Mouse (Mus musculus): ENCODE measurements at regions not wholly inside any gene's neighbourhood (a gene's known extent, or its start where the extent isn't known, plus 50 kb on each side); places are given as distances from the start of the nearest gene placed in this dataset.

- WGBS = 69% methylated on average over 12 of the region's 12 CpGs
- no peak for DNase-seq (ENCODE audit: low spot score)
- no peak for ATAC-seq (replicated peaks; ENCODE audit: low FRiP score, low TSS enrichment, low read depth)
- H3K4me1 ChIP-seq (replicated peaks; ENCODE audit: control insufficient read depth, insufficient read depth, low read length) = no peaks in the 10 kb centered on the region
- no peak overlapping the region for H3K27ac ChIP-seq (ENCODE audit: low read depth)
- H3K4me3 ChIP-seq (ENCODE audit: low read depth, low read length) = no peak overlapping the region
- no peaks in the 10 kb centered on the region for H3K36me3 ChIP-seq (ENCODE audit: control insufficient read depth, insufficient read depth, low read length)
- H3K27me3 ChIP-seq (replicated peaks; ENCODE audit: control insufficient read depth, insufficient read depth, low read length) = no peaks in the 10 kb centered on the region
- H3K9me3 ChIP-seq (ENCODE audit: control insufficient read depth, low read length) = no peaks in the 10 kb centered on the region
- no peak overlapping the region for H3K9ac ChIP-seq (ENCODE audit: low read length)
- H3K4me2 ChIP-seq (ENCODE audit: low read length) = no peak overlapping the region
Measured at GRCm38 (mm10) chr2:106256012-106256411, 252.7 kb upstream of the Dnajc24 start.

- DNase-seq (ENCODE audit: low spot score) = no peak
- no peak overlapping the region for H3K4me2 ChIP-seq (ENCODE audit: low read length)
- ATAC-seq (replicated peaks; ENCODE audit: low FRiP score, low TSS enrichment, low read depth) = no peak
- no peaks in the 10 kb centered on the region for H3K4me1 ChIP-seq (replicated peaks; ENCODE audit: control insufficient read depth, insufficient read depth, low read length)
- no peaks in the 10 kb centered on the region for H3K36me3 ChIP-seq (ENCODE audit: control insufficient read depth, insufficient read depth, low read length)
- no peak overlapping the region for H3K27ac ChIP-seq (ENCODE audit: low read depth)
- H3K9me3 ChIP-seq (ENCODE audit: control insufficient read depth, low read length) = no peaks in the 10 kb centered on the region
- H3K4me3 ChIP-seq (ENCODE audit: low read depth, low read length) = no peak overlapping the region
- 74% methylated on average over 4 of the region's 4 CpGs for WGBS
- no peaks in the 10 kb centered on the region for H3K27me3 ChIP-seq (replicated peaks; ENCODE audit: control insufficient read depth, insufficient read depth, low read length)
- no peak overlapping the region for H3K9ac ChIP-seq (ENCODE audit: low read length)
Measured at GRCm38 (mm10) chr2:106234358-106234757, 231.0 kb upstream of the Dnajc24 start.

GRCm38 (mm10) chr2:106231136-106231535, 227.8 kb upstream of the Dnajc24 start:
- no peaks in the 10 kb centered on the region for H3K4me1 ChIP-seq (replicated peaks; ENCODE audit: control insufficient read depth, insufficient read depth, low read length)
- DNase-seq (ENCODE audit: low spot score) (no peak), ATAC-seq (replicated peaks; ENCODE audit: low FRiP score, low TSS enrichment, low read depth) (no peak)
- no peaks in the 10 kb centered on the region for H3K9me3 ChIP-seq (ENCODE audit: control insufficient read depth, low read length)
- WGBS = 90% methylated on average over 5 of the region's 5 CpGs
- H3K36me3 ChIP-seq (ENCODE audit: control insufficient read depth, insufficient read depth, low read length) = no peaks in the 10 kb centered on the region
- no peak overlapping the region for H3K9ac ChIP-seq (ENCODE audit: low read length)
- no peak overlapping the region for H3K27ac ChIP-seq (ENCODE audit: low read depth)
- no peak overlapping the region for H3K4me2 ChIP-seq (ENCODE audit: low read length)
- no peak overlapping the region for H3K4me3 ChIP-seq (ENCODE audit: low read depth, low read length)
- no peaks in the 10 kb centered on the region for H3K27me3 ChIP-seq (replicated peaks; ENCODE audit: control insufficient read depth, insufficient read depth, low read length)

- 81% methylated on average over 3 of the region's 3 CpGs for WGBS
- no peak overlapping the region for H3K4me3 ChIP-seq (ENCODE audit: low read depth, low read length)
- H3K27ac ChIP-seq (ENCODE audit: low read depth) = no peak overlapping the region
- ATAC-seq (replicated peaks; ENCODE audit: low FRiP score, low TSS enrichment, low read depth) = no peak
- no peak for DNase-seq (ENCODE audit: low spot score)
- no peaks in the 10 kb centered on the region for H3K36me3 ChIP-seq (ENCODE audit: control insufficient read depth, insufficient read depth, low read length)
- H3K9me3 ChIP-seq (ENCODE audit: control insufficient read depth, low read length) = no peaks in the 10 kb centered on the region
- H3K27me3 ChIP-seq (replicated peaks; ENCODE audit: control insufficient read depth, insufficient read depth, low read length) = no peaks in the 10 kb centered on the region
- no peaks in the 10 kb centered on the region for H3K4me1 ChIP-seq (replicated peaks; ENCODE audit: control insufficient read depth, insufficient read depth, low read length)
- no peak overlapping the region for H3K4me2 ChIP-seq (ENCODE audit: low read length)
- no peak overlapping the region for H3K9ac ChIP-seq (ENCODE audit: low read length)
Measured at GRCm38 (mm10) chr2:106230021-106230420, 226.7 kb upstream of the Dnajc24 start.

- 56% methylated on average over 1 of the region's 1 CpGs for WGBS
- no peak for DNase-seq (ENCODE audit: low spot score)
- Histone ChIP-seq H3K27ac (ENCODE audit: low read depth) (no peak overlapping the region), H3K9ac (ENCODE audit: low read length) (no peak overlapping the region), H3K4me1 (replicated peaks; ENCODE audit: control insufficient read depth, insufficient read depth, low read length) (no peaks in the 10 kb centered on the region), H3K4me3 (ENCODE audit: low read depth, low read length) (no peak overlapping the region), H3K36me3 (ENCODE audit: control insufficient read depth, insufficient read depth, low read length) (no peaks in the 10 kb centered on the region), H3K27me3 (replicated peaks; ENCODE audit: control insufficient read depth, insufficient read depth, low read length) (no peaks in the 10 kb centered on the region), H3K9me3 (ENCODE audit: control insufficient read depth, low read length) (no peaks in the 10 kb centered on the region), H3K4me2 (ENCODE audit: low read length) (no peak overlapping the region)
- ATAC-seq (replicated peaks; ENCODE audit: low FRiP score, low TSS enrichment, low read depth) = no peak
Measured at GRCm38 (mm10) chr2:106228249-106228648, 224.9 kb upstream of the Dnajc24 start.

- Histone ChIP-seq H3K27ac (ENCODE audit: low read depth) (no peak overlapping the region), H3K27me3 (replicated peaks; ENCODE audit: control insufficient read depth, insufficient read depth, low read length) (no peaks in the 10 kb centered on the region), H3K4me1 (replicated peaks; ENCODE audit: control insufficient read depth, insufficient read depth, low read length) (no peaks in the 10 kb centered on the region), H3K4me3 (ENCODE audit: low read depth, low read length) (no peak overlapping the region), H3K36me3 (ENCODE audit: control insufficient read depth, insufficient read depth, low read length) (no peaks in the 10 kb centered on the region), H3K9me3 (ENCODE audit: control insufficient read depth, low read length) (no peaks in the 10 kb centered on the region), H3K9ac (ENCODE audit: low read length) (no peak overlapping the region), H3K4me2 (ENCODE audit: low read length) (no peak overlapping the region)
- DNase-seq (ENCODE audit: low spot score) (no peak), ATAC-seq (replicated peaks; ENCODE audit: low FRiP score, low TSS enrichment, low read depth) (no peak)
- 53% methylated on average over 3 of the region's 3 CpGs for WGBS
Measured at GRCm38 (mm10) chr2:106216169-106216568, 212.8 kb upstream of the Dnajc24 start.

GRCm38 (mm10) chr2:106213740-106214139, 210.4 kb upstream of the Dnajc24 start:
- no peaks in the 10 kb centered on the region for H3K27me3 ChIP-seq (replicated peaks; ENCODE audit: control insufficient read depth, insufficient read depth, low read length)
- no peak overlapping the region for H3K9ac ChIP-seq (ENCODE audit: low read length)
- no peaks in the 10 kb centered on the region for H3K4me1 ChIP-seq (replicated peaks; ENCODE audit: control insufficient read depth, insufficient read depth, low read length)
- no peaks in the 10 kb centered on the region for H3K9me3 ChIP-seq (ENCODE audit: control insufficient read depth, low read length)
- H3K4me3 ChIP-seq (ENCODE audit: low read depth, low read length) = no peak overlapping the region
- H3K27ac ChIP-seq (ENCODE audit: low read depth) = no peak overlapping the region
- no peak for DNase-seq (ENCODE audit: low spot score)
- no peaks in the 10 kb centered on the region for H3K36me3 ChIP-seq (ENCODE audit: control insufficient read depth, insufficient read depth, low read length)
- 66% methylated on average over 4 of the region's 4 CpGs for WGBS
- no peak overlapping the region for H3K4me2 ChIP-seq (ENCODE audit: low read length)
- no peak for ATAC-seq (replicated peaks; ENCODE audit: low FRiP score, low TSS enrichment, low read depth)

GRCm38 (mm10) chr2:106210773-106211172, 207.4 kb upstream of the Dnajc24 start:
- Histone ChIP-seq H3K27ac (ENCODE audit: low read depth) (no peak overlapping the region), H3K36me3 (ENCODE audit: control insufficient read depth, insufficient read depth, low read length) (no peaks in the 10 kb centered on the region), H3K4me1 (replicated peaks; ENCODE audit: control insufficient read depth, insufficient read depth, low read length) (no peaks in the 10 kb centered on the region), H3K4me2 (ENCODE audit: low read length) (no peak overlapping the region), H3K9ac (ENCODE audit: low read length) (no peak overlapping the region), H3K9me3 (ENCODE audit: control insufficient read depth, low read length) (no peaks in the 10 kb centered on the region), H3K4me3 (ENCODE audit: low read depth, low read length) (no peak overlapping the region), H3K27me3 (replicated peaks; ENCODE audit: control insufficient read depth, insufficient read depth, low read length) (no peaks in the 10 kb centered on the region)
- no peak for DNase-seq (ENCODE audit: low spot score)
- 81% methylated on average over 1 of the region's 1 CpGs for WGBS
- no peak for ATAC-seq (replicated peaks; ENCODE audit: low FRiP score, low TSS enrichment, low read depth)

GRCm38 (mm10) chr2:106208767-106209250, 205.5 kb upstream of the Dnajc24 start:
- Histone ChIP-seq H3K36me3 (ENCODE audit: control insufficient read depth, insufficient read depth, low read length) (no peaks in the 10 kb centered on the region), H3K4me3 (ENCODE audit: low read depth, low read length) (no peak overlapping the region), H3K4me1 (replicated peaks; ENCODE audit: control insufficient read depth, insufficient read depth, low read length) (no peaks in the 10 kb centered on the region), H3K27ac (ENCODE audit: low read depth) (no peak overlapping the region), H3K9ac (ENCODE audit: low read length) (no peak overlapping the region), H3K27me3 (replicated peaks; ENCODE audit: control insufficient read depth, insufficient read depth, low read length) (no peaks in the 10 kb centered on the region), H3K4me2 (ENCODE audit: low read length) (no peak overlapping the region), H3K9me3 (ENCODE audit: control insufficient read depth, low read length) (no peaks in the 10 kb centered on the region)
- DNase-seq (ENCODE audit: low spot score) (no peak), ATAC-seq (replicated peaks; ENCODE audit: low FRiP score, low TSS enrichment, low read depth) (no peak)
- WGBS = 56% methylated on average over 4 of the region's 4 CpGs

All from intestine, embryonic 14.5 days (tissue).